Mouse (Mus musculus) lung, adult 2 months (tissue): ENCODE data around the gene Brd1. TPM values are rescaled to one million over a fixed set of nuclear protein-coding genes. Genes with fewer than 3 reads are reported as not detected.

Experiments
- DNase-seq: peaks from one replicate; pipeline ENCODE4 v3.0.0; 2022
- H3K4me1 ChIP-seq: fragments of 200-500 bp; 2 replicates; pipeline ENCODE4 v1.6.1; 2011; ENCODE audit warnings: low read length; ENCODE audit not compliant: control insufficient read depth, insufficient read depth
- H3K4me3 ChIP-seq: fragments of 200-500 bp; replicated peaks from 2 replicates; pipeline ENCODE3; 2011; ENCODE audit warnings: low read depth, mild to moderate bottlenecking, control low read depth, low read length; ENCODE audit errors: extremely low read depth
- CTCF ChIP-seq: fragments of 200-500 bp; IDR thresholded peaks from 2 replicates; pipeline ENCODE4 v1.5.1; 2011; ENCODE audit warnings: mild to moderate bottlenecking, low read length, control low read depth; ENCODE audit not compliant: insufficient read depth
- POLR2A ChIP-seq: fragments of 200-500 bp; IDR thresholded peaks from 2 replicates; pipeline ENCODE4 v1.6.1; 2011; ENCODE audit warnings: low read depth, mild to moderate bottlenecking, control low read depth, low read length, borderline replicate concordance; ENCODE audit errors: extremely low read depth
- WGBS: fragments of 180-500 bp; shearing (Covaris S2); methylation state at CpG from one replicate; pipeline ENCODE4 v1.1.7; 2018; 5-methylcytosine and 5-hydroxymethylcytosine counted together
- polyA plus RNA-seq: library from polyadenylated mRNA; depleted of rRNA; stranded (reverse); fragments of >200 nt; gene quantifications from 2 replicates; pipeline ENCODE4 v1.2.3, GENCODE M21; 2012

Gene Brd1
- polyA plus RNA-seq, 1 experiment = 19.8 TPM

- DNase-seq = no peak
- Histone ChIP-seq H3K4me1 (peaks cover 23% of the 10 kb centered on the region), H3K4me3 (peak overlapping the region; percentile 95)
- WGBS = 4% methylated on average over 15 of the region's 15 CpGs
- TF ChIP-seq POLR2A (no peak), CTCF (no peak)
These were observed 1.5 kb downstream of the Brd1 start for GRCm38 (mm10) chr15:88732405-88733020.

- H3K4me1 ChIP-seq = peaks cover 23% of the 10 kb centered on the region
- no peak for TF ChIP-seq CTCF
- TF ChIP-seq POLR2A = no peak
- DNase-seq = no peak
- H3K4me3 ChIP-seq = no peak overlapping the region
- WGBS = 34% methylated on average over 3 of the region's 3 CpGs
These were observed 3.3 kb downstream of the Brd1 start for GRCm38 (mm10) chr15:88730717-88731116.

GRCm38 (mm10) chr15:88727204-88727603 lies 6.8 kb downstream of the Brd1 start:
- peaks cover 18% of the 10 kb centered on the region for H3K4me1 ChIP-seq
- DNase-seq = no peak
- WGBS = 68% methylated on average over 3 of the region's 3 CpGs

GRCm38 (mm10) chr15:88725036-88725435 lies 9.0 kb downstream of the Brd1 start:
- TF ChIP-seq CTCF (no peak), POLR2A (no peak)
- 66% methylated on average over 5 of the region's 5 CpGs for WGBS
- H3K4me1 ChIP-seq = peaks cover 4% of the 10 kb centered on the region
- H3K4me3 ChIP-seq = no peak overlapping the region
- no peak for DNase-seq

More at GRCm38 (mm10) chr15:88727204-88727603, 6.8 kb downstream of the Brd1 start:
- no peak for TF ChIP-seq POLR2A
- TF ChIP-seq CTCF = no peak
- no peak overlapping the region for H3K4me3 ChIP-seq

GRCm38 (mm10) chr15:88724311-88724710 lies 9.7 kb downstream of the Brd1 start:
- DNase-seq = no peak
- 51% methylated on average over 7 of the region's 7 CpGs for WGBS
- Histone ChIP-seq H3K4me1 (no peaks in the 10 kb centered on the region), H3K4me3 (no peak overlapping the region)
- no peak for TF ChIP-seq CTCF
- no peak for TF ChIP-seq POLR2A

- 71% methylated on average over 6 of the region's 6 CpGs for WGBS
- TF ChIP-seq POLR2A (no peak), CTCF (no peak)
- no peak for DNase-seq
- Histone ChIP-seq H3K4me3 (no peak overlapping the region), H3K4me1 (no peaks in the 10 kb centered on the region; the same call in 1 of the 2 replicates)
These were observed 10.8 kb downstream of the Brd1 start for GRCm38 (mm10) chr15:88723205-88723604.

- H3K4me1 ChIP-seq = no peaks in the 10 kb centered on the region; the same call in 1 of the 2 replicates
- DNase-seq = no peak
These were observed 16.8 kb downstream of the Brd1 start for GRCm38 (mm10) chr15:88717239-88717638.

GRCm38 (mm10) chr15:88716350-88716749 lies 17.7 kb downstream of the Brd1 start:
- Histone ChIP-seq H3K4me1 (no peaks in the 10 kb centered on the region; the same call in 1 of the 2 replicates), H3K4me3 (no peak overlapping the region)
- no peak for DNase-seq
- TF ChIP-seq CTCF = no peak
- no peak for TF ChIP-seq POLR2A

More at GRCm38 (mm10) chr15:88717239-88717638, 16.8 kb downstream of the Brd1 start:
- TF ChIP-seq CTCF = no peak
- TF ChIP-seq POLR2A = no peak
- H3K4me3 ChIP-seq = no peak overlapping the region
- 65% methylated on average over 9 of the region's 9 CpGs for WGBS

GRCm38 (mm10) chr15:88714021-88714589 lies 19.9 kb downstream of the Brd1 start:
- DNase-seq = no peak
- WGBS = 58% methylated on average over 6 of the region's 6 CpGs
- no peak overlapping the region for H3K4me3 ChIP-seq
- no peaks in the 10 kb centered on the region; the same call in 1 of the 2 replicates for H3K4me1 ChIP-seq
- TF ChIP-seq POLR2A = no peak
- TF ChIP-seq CTCF = no peak

GRCm38 (mm10) chr15:88712501-88712900 lies 21.5 kb downstream of the Brd1 start:
- TF ChIP-seq CTCF (no peak), POLR2A (no peak)
- no peaks in the 10 kb centered on the region for H3K4me1 ChIP-seq
- H3K4me3 ChIP-seq = no peak overlapping the region
- 93% methylated on average over 15 of the region's 15 CpGs for WGBS
- no peak for DNase-seq

GRCm38 (mm10) chr15:88709878-88710277 lies 24.2 kb downstream of the Brd1 start:
- no peak for TF ChIP-seq POLR2A
- TF ChIP-seq CTCF = no peak
- Histone ChIP-seq H3K4me1 (no peaks in the 10 kb centered on the region), H3K4me3 (no peak overlapping the region)
- 91% methylated on average over 5 of the region's 5 CpGs for WGBS
- no peak for DNase-seq
